In genomic region chr6:52185222-52185621, GRCm38 (mm10) we compare ENCODE assay signal across 12 mouse cellular contexts. TPM values are rescaled to one million over a fixed set of nuclear protein-coding genes. Genes with fewer than 3 reads are reported as not detected.
DNase-seq lines count a peak whose midpoint lies in the region; ATAC-seq and TF ChIP-seq lines count a peak whose summit lies in the region.
"Had no signal": no experiment of that assay in that cellular context is flagged by ENCODE, and none has a peak within 500 bp of the region (broad histone marks: within the 10 kb centered on the region; RNA-seq: fewer than 3 reads in every experiment).

No protein-coding gene starts in this region.

- peaks cover 100% of the 10 kb centered on the region for H3K27me3 ChIP-seq in liver, embryonic 13.5 days
- H3K27me3 ChIP-seq in liver, postnatal 0 days (ENCODE audit: insufficient read depth, low read length), result peaks cover 59% of the 10 kb centered on the region
- H3K27me3 ChIP-seq in hindbrain, embryonic 16.5 days (replicated peaks; ENCODE audit: control insufficient read depth, insufficient read depth, low read length), result peaks cover 45% of the 10 kb centered on the region
- H3K27me3 ChIP-seq in limb, embryonic 12.5 days, result peaks cover 87% of the 10 kb centered on the region
- 0 out of 2 replicates have a peak, but pooled peaks cover 5% of the 10 kb centered on the region for H3K27me3 ChIP-seq in stomach, embryonic 16.5 days (ENCODE audit: control insufficient read depth, insufficient read depth, low read length)
- peaks cover 100% of the 10 kb centered on the region for H3K27me3 ChIP-seq in midbrain, embryonic 13.5 days
- H3K27me3 ChIP-seq in forebrain, embryonic 10.5 days (ENCODE audit: poor library complexity, severe bottlenecking), result peaks cover 100% of the 10 kb centered on the region

- ATAC-seq in liver, embryonic 13.5 days (ENCODE audit: low read depth), result no peak
- ATAC-seq in liver, postnatal 0 days, result no peak
- ATAC-seq in hindbrain, embryonic 16.5 days, result no peak
- ATAC-seq in limb, embryonic 12.5 days (ENCODE audit: insufficient number of reproducible peaks, insufficient read depth, low FRiP score, low TSS enrichment, low read depth), result no peak
- no peak for ATAC-seq in stomach, embryonic 16.5 days (ENCODE audit: insufficient read depth, low FRiP score)
- no peak for ATAC-seq in midbrain, embryonic 13.5 days

- no peak for TF ChIP-seq EP300 in liver, postnatal 0 days (IDR thresholded peaks at IDR 0.05; ENCODE audit: low read depth)

- no peak for DNase-seq in liver, embryonic 13.5 days
- no peak for DNase-seq in liver, postnatal 0 days
- no peak for DNase-seq in layer of hippocampus, postnatal 36 days
- DNase-seq in forebrain, embryonic 10.5 days (ENCODE audit: extremely low spot score, low spot score), result no peak

- H3K36me3 ChIP-seq in liver, embryonic 13.5 days, result no peaks in the 10 kb centered on the region
- H3K36me3 ChIP-seq in liver, postnatal 0 days (replicated peaks; ENCODE audit: insufficient read depth, low read length), result no peaks in the 10 kb centered on the region
- no peaks in the 10 kb centered on the region for H3K36me3 ChIP-seq in hindbrain, embryonic 16.5 days (ENCODE audit: control insufficient read depth, insufficient read depth, low read length)
- H3K36me3 ChIP-seq in limb, embryonic 12.5 days, result peaks cover 15% of the 10 kb centered on the region
- H3K36me3 ChIP-seq in stomach, embryonic 16.5 days (ENCODE audit: control insufficient read depth, insufficient read depth, low read length), result no peaks in the 10 kb centered on the region
- no peaks in the 10 kb centered on the region for H3K36me3 ChIP-seq in midbrain, embryonic 13.5 days
- H3K36me3 ChIP-seq in forebrain, embryonic 10.5 days (replicated peaks), result no peaks in the 10 kb centered on the region
- H3K36me3 ChIP-seq: G1E had no signal

- H3K9me3 ChIP-seq in liver, embryonic 13.5 days (replicated peaks), result no peaks in the 10 kb centered on the region
- H3K9me3 ChIP-seq in liver, postnatal 0 days (ENCODE audit: low read length), result no peaks in the 10 kb centered on the region
- no peaks in the 10 kb centered on the region for H3K9me3 ChIP-seq in hindbrain, embryonic 16.5 days (ENCODE audit: control insufficient read depth, low read length)
- no peaks in the 10 kb centered on the region for H3K9me3 ChIP-seq in limb, embryonic 12.5 days
- no peaks in the 10 kb centered on the region for H3K9me3 ChIP-seq in stomach, embryonic 16.5 days (replicated peaks; ENCODE audit: control insufficient read depth, low read length)
- H3K9me3 ChIP-seq in midbrain, embryonic 13.5 days, result no peaks in the 10 kb centered on the region
- no peaks in the 10 kb centered on the region for H3K9me3 ChIP-seq in forebrain, embryonic 10.5 days
- H3K9me3 ChIP-seq: G1E had no signal

- TF ChIP-seq CTCF in liver, postnatal 0 days (IDR thresholded peaks at IDR 0.05; ENCODE audit: low read depth), result no peak

- 9% methylated on average over 19 of the region's 19 CpGs for WGBS in liver, embryonic 13.5 days (ENCODE audit: insufficient replicate concordance)
- 27% methylated on average over 19 of the region's 19 CpGs for WGBS in liver, postnatal 0 days (ENCODE audit: insufficient replicate concordance)
- WGBS in hindbrain, embryonic 16.5 days, result 3% methylated on average over 19 of the region's 19 CpGs
- WGBS in limb, embryonic 12.5 days, result 3% methylated on average over 19 of the region's 19 CpGs
- WGBS in stomach, embryonic 16.5 days, result 4% methylated on average over 19 of the region's 19 CpGs
- WGBS in midbrain, embryonic 13.5 days, result under 1% methylated on average over 19 of the region's 19 CpGs
- 1% methylated on average over 19 of the region's 19 CpGs for WGBS in forebrain, embryonic 10.5 days

- 0 out of 2 replicates have a peak overlapping the region, but pooled peaks have one; percentile 12 for H3K4me2 ChIP-seq in liver, embryonic 13.5 days
- no peak overlapping the region for H3K4me2 ChIP-seq in liver, postnatal 0 days (ENCODE audit: low read depth, low read length)
- peak overlapping the region; percentile 38 for H3K4me2 ChIP-seq in hindbrain, embryonic 16.5 days (ENCODE audit: low read length)
- peak overlapping the region; percentile 26 for H3K4me2 ChIP-seq in limb, embryonic 12.5 days
- peak overlapping the region; percentile 39 for H3K4me2 ChIP-seq in stomach, embryonic 16.5 days (ENCODE audit: low read depth, low read length)
- H3K4me2 ChIP-seq in midbrain, embryonic 13.5 days (replicated peaks), result no peak overlapping the region

- peaks cover 8% of the 10 kb centered on the region for H3K4me1 ChIP-seq in liver, embryonic 13.5 days (replicated peaks)
- H3K4me1 ChIP-seq in liver, postnatal 0 days (ENCODE audit: insufficient read depth), result peaks cover 8% of the 10 kb centered on the region; the same call in 1 of the 2 replicates
- H3K4me1 ChIP-seq in hindbrain, embryonic 16.5 days (ENCODE audit: control insufficient read depth, insufficient read depth, low read depth, low read length), result no peaks in the 10 kb centered on the region; the same call in 1 of the 2 replicates
- H3K4me1 ChIP-seq in limb, embryonic 12.5 days (replicated peaks), result peaks cover 78% of the 10 kb centered on the region
- H3K4me1 ChIP-seq in stomach, embryonic 16.5 days (ENCODE audit: control insufficient read depth, insufficient read depth, low read length), result peaks cover 54% of the 10 kb centered on the region
- no peaks in the 10 kb centered on the region for H3K4me1 ChIP-seq in midbrain, embryonic 13.5 days (replicated peaks)
- H3K4me1 ChIP-seq in forebrain, embryonic 10.5 days, result no peaks in the 10 kb centered on the region

- H3K4me3 ChIP-seq in liver, embryonic 13.5 days (replicated peaks), result no peak overlapping the region
- H3K4me3 ChIP-seq in liver, postnatal 0 days (ENCODE audit: low read depth, low read length), result no peak overlapping the region
- peak overlapping the region; percentile 17 for H3K4me3 ChIP-seq in hindbrain, embryonic 16.5 days (ENCODE audit: low read length)
- 0 out of 2 replicates have a peak overlapping the region, but pooled peaks have one; percentile 4 for H3K4me3 ChIP-seq in limb, embryonic 12.5 days (replicated peaks)
- peak overlapping the region; percentile 4 for H3K4me3 ChIP-seq in stomach, embryonic 16.5 days (replicated peaks; ENCODE audit: low read length)
- no peak overlapping the region for H3K4me3 ChIP-seq in midbrain, embryonic 13.5 days (replicated peaks)
- H3K4me3 ChIP-seq in forebrain, embryonic 10.5 days, result no peak overlapping the region
- H3K4me3 ChIP-seq: myocyte had no signal

- H3K27ac ChIP-seq in liver, embryonic 13.5 days, result no peak overlapping the region
- H3K27ac ChIP-seq in liver, postnatal 0 days (ENCODE audit: low read depth), result no peak overlapping the region
- H3K27ac ChIP-seq in hindbrain, embryonic 16.5 days (ENCODE audit: low read depth, low read length), result peak overlapping the region; percentile 59
- no peak overlapping the region for H3K27ac ChIP-seq in limb, embryonic 12.5 days
- peak overlapping the region; percentile 82; the same call in 1 of the 2 replicates for H3K27ac ChIP-seq in stomach, embryonic 16.5 days (ENCODE audit: low read length)
- no peak overlapping the region for H3K27ac ChIP-seq in midbrain, embryonic 13.5 days
- no peak overlapping the region for H3K27ac ChIP-seq in forebrain, embryonic 10.5 days

- no peak overlapping the region for H3K9ac ChIP-seq in liver, embryonic 13.5 days
- no peak overlapping the region for H3K9ac ChIP-seq in liver, postnatal 0 days (replicated peaks)
- H3K9ac ChIP-seq in hindbrain, embryonic 16.5 days (ENCODE audit: low read depth, low read length), result peak overlapping the region; percentile 8
- no peak overlapping the region for H3K9ac ChIP-seq in limb, embryonic 12.5 days (replicated peaks)
- peak overlapping the region; percentile 45 for H3K9ac ChIP-seq in stomach, embryonic 16.5 days (ENCODE audit: low read length)
- H3K9ac ChIP-seq in midbrain, embryonic 13.5 days (replicated peaks), result no peak overlapping the region

RNA-seq across cellular contexts. Expression of gene Hoxa4, which starts 6.3 kb away (rescaled TPM):
- 0.17 and 0.30 TPM in 2 replicates for polyA plus RNA-seq in liver, embryonic 13.5 days (2015; fragmentation: Nextera tagmentation; extraction: Ambion mirVana)
- polyA plus RNA-seq in liver, postnatal 0 days (2015; fragmentation: Nextera tagmentation; extraction: Ambion mirVana), result 0.13 and 0.30 TPM in 2 replicates
- polyA plus RNA-seq in hindbrain, embryonic 16.5 days (2015; fragmentation: Nextera tagmentation; extraction: Ambion mirVana), result 5.6 and 8.8 TPM in 2 replicates
- 0.35 and 0.90 TPM in 2 replicates for polyA plus RNA-seq in limb, embryonic 12.5 days (2016; fragmentation: Nextera tagmentation; extraction: Ambion mirVana)
- 2.5 and 2.8 TPM in 2 replicates for polyA plus RNA-seq in stomach, embryonic 16.5 days (2015; fragmentation: Nextera tagmentation; extraction: Ambion mirVana)
- not detected for total RNA-seq in layer of hippocampus, postnatal 36 days (2021)
- not detected in 2 replicates for polyA plus RNA-seq in midbrain, embryonic 13.5 days (2015; fragmentation: Nextera tagmentation; extraction: Ambion mirVana)
- not detected in 2 replicates for polyA plus RNA-seq in forebrain, embryonic 10.5 days (2016; fragmentation: Nextera tagmentation; extraction: Ambion mirVana)
- total RNA-seq: G1E; layer of hippocampus, postnatal 25 days had no signal
- polyA plus RNA-seq: G1E had no signal

RNA-seq across cellular contexts. Expression of gene 5730596B20Rik, which starts 7.9 kb away (rescaled TPM):
- 0.02 and 0.06 TPM in 2 replicates for polyA plus RNA-seq in liver, embryonic 13.5 days (2015; fragmentation: Nextera tagmentation; extraction: Ambion mirVana)
- not detected in 2 replicates for polyA plus RNA-seq in liver, postnatal 0 days (2015; fragmentation: Nextera tagmentation; extraction: Ambion mirVana)
- polyA plus RNA-seq in hindbrain, embryonic 16.5 days (2015; fragmentation: Nextera tagmentation; extraction: Ambion mirVana), result 3.4 and 3.6 TPM in 2 replicates
- 0.91 and 0.98 TPM in 2 replicates for polyA plus RNA-seq in limb, embryonic 12.5 days (2016; fragmentation: Nextera tagmentation; extraction: Ambion mirVana)
- polyA plus RNA-seq in stomach, embryonic 16.5 days (2015; fragmentation: Nextera tagmentation; extraction: Ambion mirVana), result 2.1 and 2.6 TPM in 2 replicates
- not detected for total RNA-seq in layer of hippocampus, postnatal 36 days (2021)
- polyA plus RNA-seq in midbrain, embryonic 13.5 days (2015; fragmentation: Nextera tagmentation; extraction: Ambion mirVana), result not detected in 2 replicates
- not detected in 2 replicates for polyA plus RNA-seq in forebrain, embryonic 10.5 days (2016; fragmentation: Nextera tagmentation; extraction: Ambion mirVana)
- total RNA-seq: layer of hippocampus, postnatal 25 days had no signal
- polyA plus RNA-seq: G1E had no signal

RNA-seq across cellular contexts. Expression of gene Hoxa5, which starts 19.2 kb away (rescaled TPM):
- 0.83 and 1.2 TPM in 2 replicates for polyA plus RNA-seq in liver, embryonic 13.5 days (2015; fragmentation: Nextera tagmentation; extraction: Ambion mirVana)
- 0.58 and 0.73 TPM in 2 replicates for polyA plus RNA-seq in liver, postnatal 0 days (2015; fragmentation: Nextera tagmentation; extraction: Ambion mirVana)
- polyA plus RNA-seq in hindbrain, embryonic 16.5 days (2015; fragmentation: Nextera tagmentation; extraction: Ambion mirVana), result 85.9 and 106 TPM in 2 replicates
- 8.2 and 9.2 TPM in 2 replicates for polyA plus RNA-seq in limb, embryonic 12.5 days (2016; fragmentation: Nextera tagmentation; extraction: Ambion mirVana)
- polyA plus RNA-seq in stomach, embryonic 16.5 days (2015; fragmentation: Nextera tagmentation; extraction: Ambion mirVana), result 8.8 and 11.0 TPM in 2 replicates
- total RNA-seq in layer of hippocampus, postnatal 36 days (2021), result not detected
- 0.08 and 0.17 TPM in 2 replicates for polyA plus RNA-seq in midbrain, embryonic 13.5 days (2015; fragmentation: Nextera tagmentation; extraction: Ambion mirVana)
- polyA plus RNA-seq in forebrain, embryonic 10.5 days (2016; fragmentation: Nextera tagmentation; extraction: Ambion mirVana), result not detected in 2 replicates
- total RNA-seq: layer of hippocampus, postnatal 25 days had no signal
- polyA plus RNA-seq: G1E had no signal

RNA-seq across cellular contexts. Expression of gene Hoxa2, which starts 20.6 kb away (rescaled TPM):
- polyA plus RNA-seq in liver, embryonic 13.5 days (2015; fragmentation: Nextera tagmentation; extraction: Ambion mirVana), result 0.63 and 0.82 TPM in 2 replicates
- 0.39 and 0.63 TPM in 2 replicates for polyA plus RNA-seq in liver, postnatal 0 days (2015; fragmentation: Nextera tagmentation; extraction: Ambion mirVana)
- polyA plus RNA-seq in hindbrain, embryonic 16.5 days (2015; fragmentation: Nextera tagmentation; extraction: Ambion mirVana), result 20.3 and 22.5 TPM in 2 replicates
- 1.8 and 2.0 TPM in 2 replicates for polyA plus RNA-seq in limb, embryonic 12.5 days (2016; fragmentation: Nextera tagmentation; extraction: Ambion mirVana)
- 7.4 and 8.5 TPM in 2 replicates for polyA plus RNA-seq in stomach, embryonic 16.5 days (2015; fragmentation: Nextera tagmentation; extraction: Ambion mirVana)
- not detected for total RNA-seq in layer of hippocampus, postnatal 36 days (2021)
- 0.18 TPM in 1 of 2 replicates, not detected in the other for polyA plus RNA-seq in midbrain, embryonic 13.5 days (2015; fragmentation: Nextera tagmentation; extraction: Ambion mirVana)
- polyA plus RNA-seq in forebrain, embryonic 10.5 days (2016; fragmentation: Nextera tagmentation; extraction: Ambion mirVana), result not detected in 2 replicates
- total RNA-seq: G1E; layer of hippocampus, postnatal 25 days had no signal
- polyA plus RNA-seq: G1E had no signal

RNA-seq across cellular contexts. Expression of gene Hoxa6, which starts 23.3 kb away (rescaled TPM):
- polyA plus RNA-seq in liver, embryonic 13.5 days (2015; fragmentation: Nextera tagmentation; extraction: Ambion mirVana), result not detected in 2 replicates
- not detected in 2 replicates for polyA plus RNA-seq in liver, postnatal 0 days (2015; fragmentation: Nextera tagmentation; extraction: Ambion mirVana)
- 9.4 and 9.9 TPM in 2 replicates for polyA plus RNA-seq in hindbrain, embryonic 16.5 days (2015; fragmentation: Nextera tagmentation; extraction: Ambion mirVana)
- 3.1 and 4.1 TPM in 2 replicates for polyA plus RNA-seq in limb, embryonic 12.5 days (2016; fragmentation: Nextera tagmentation; extraction: Ambion mirVana)
- 1.3 and 1.4 TPM in 2 replicates for polyA plus RNA-seq in stomach, embryonic 16.5 days (2015; fragmentation: Nextera tagmentation; extraction: Ambion mirVana)
- total RNA-seq in layer of hippocampus, postnatal 36 days (2021), result not detected
- polyA plus RNA-seq in midbrain, embryonic 13.5 days (2015; fragmentation: Nextera tagmentation; extraction: Ambion mirVana), result not detected in 2 replicates
- not detected in 2 replicates for polyA plus RNA-seq in forebrain, embryonic 10.5 days (2016; fragmentation: Nextera tagmentation; extraction: Ambion mirVana)
- total RNA-seq: heart, adult 8-10 months; layer of hippocampus, postnatal 25 days had no signal
- polyA plus RNA-seq: G1E had no signal

Comparison
In these comparisons a context has a peak if more than half of its experiments do, and no peak if none do; other contexts are left out.
1. H3K4me2 ChIP-seq: peak in liver, embryonic 13.5 days (single experiment), hindbrain, embryonic 16.5 days (single experiment), limb, embryonic 12.5 days (single experiment) and stomach, embryonic 16.5 days (single experiment); none in liver, postnatal 0 days (single experiment) and midbrain, embryonic 13.5 days (single experiment).
2. H3K27ac ChIP-seq: peak in hindbrain, embryonic 16.5 days (single experiment) and stomach, embryonic 16.5 days (single experiment); none in liver, embryonic 13.5 days (single experiment), liver, postnatal 0 days (single experiment), limb, embryonic 12.5 days (single experiment), midbrain, embryonic 13.5 days (single experiment) and forebrain, embryonic 10.5 days (single experiment).
3. H3K4me3 ChIP-seq: peak in hindbrain, embryonic 16.5 days (single experiment), limb, embryonic 12.5 days (single experiment) and stomach, embryonic 16.5 days (single experiment); none in liver, embryonic 13.5 days (single experiment), liver, postnatal 0 days (single experiment), midbrain, embryonic 13.5 days (single experiment) and forebrain, embryonic 10.5 days (single experiment).
4. H3K9ac ChIP-seq: peak in hindbrain, embryonic 16.5 days (single experiment) and stomach, embryonic 16.5 days (single experiment); none in liver, embryonic 13.5 days (single experiment), liver, postnatal 0 days (single experiment), limb, embryonic 12.5 days (single experiment) and midbrain, embryonic 13.5 days (single experiment).